Mouse (Mus musculus) layer of hippocampus, adult 9-10 months (tissue): Measurements from ENCODE around the gene Lpp.

Experiments
- DNase-seq: peaks from one replicate; pipeline ENCODE4 v3.0.0; 2022; ENCODE audit warnings: low spot score

The Lpp gene

GRCm38 (mm10) chr16:24435115-24435553 is 41.8 kb downstream of the Lpp start:
- DNase-seq = no peak

DNA sequence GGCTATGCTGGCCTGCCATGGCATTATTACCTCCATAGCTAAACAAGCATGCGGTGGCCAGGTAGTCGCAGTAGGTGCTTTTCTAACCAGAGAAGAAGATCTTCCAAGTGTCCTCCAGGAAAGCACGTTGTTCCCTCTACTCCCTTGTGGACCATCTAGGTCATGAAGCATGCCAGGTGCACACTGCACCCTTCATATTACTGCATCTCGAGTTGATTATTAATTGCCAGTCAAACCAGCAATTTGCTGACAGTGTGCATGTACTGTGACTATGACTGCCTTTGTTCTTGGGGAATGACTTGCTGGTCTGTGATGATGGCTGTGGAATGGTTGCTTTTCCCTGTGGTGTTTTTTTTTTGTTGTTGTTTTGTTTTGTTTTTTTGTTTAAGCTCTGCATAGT is 45.1 kb downstream of the Lpp start:
- DNase-seq = no peak

- DNase-seq = no peak
Observed at GRCm38 (mm10) chr16:24441338-24441737, 48.0 kb downstream of the Lpp start.

DNA sequence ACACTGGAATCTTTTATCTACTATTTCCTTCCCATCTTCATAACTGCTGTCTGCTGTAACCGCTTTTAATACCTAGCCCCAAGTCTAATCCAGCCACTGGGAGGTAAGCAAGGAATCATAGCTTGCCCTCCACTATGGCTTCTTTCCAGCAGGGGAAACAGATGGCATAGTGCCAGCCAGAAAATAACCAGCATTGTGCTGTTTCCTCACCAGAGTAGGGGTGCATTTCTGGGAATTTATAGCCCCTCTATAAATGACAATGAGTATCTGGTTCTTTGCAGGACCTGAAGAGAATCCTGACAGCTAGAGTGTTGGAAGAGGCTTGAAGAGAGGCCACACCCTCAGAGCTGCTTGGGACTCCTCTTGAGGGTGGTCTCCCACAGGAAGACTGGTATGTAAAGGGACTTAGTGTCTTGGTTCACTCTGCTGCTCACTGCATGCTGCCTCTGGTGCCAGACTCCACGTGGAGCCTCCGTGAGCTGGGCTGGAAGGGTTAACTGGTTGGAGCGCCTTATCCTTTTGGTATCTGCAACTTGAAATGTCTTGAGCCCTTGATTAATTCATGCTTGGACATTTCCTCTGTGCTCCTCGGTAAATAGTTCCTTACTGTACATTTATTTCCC is 49.3 kb downstream of the Lpp start:
- DNase-seq = no peak

DNA sequence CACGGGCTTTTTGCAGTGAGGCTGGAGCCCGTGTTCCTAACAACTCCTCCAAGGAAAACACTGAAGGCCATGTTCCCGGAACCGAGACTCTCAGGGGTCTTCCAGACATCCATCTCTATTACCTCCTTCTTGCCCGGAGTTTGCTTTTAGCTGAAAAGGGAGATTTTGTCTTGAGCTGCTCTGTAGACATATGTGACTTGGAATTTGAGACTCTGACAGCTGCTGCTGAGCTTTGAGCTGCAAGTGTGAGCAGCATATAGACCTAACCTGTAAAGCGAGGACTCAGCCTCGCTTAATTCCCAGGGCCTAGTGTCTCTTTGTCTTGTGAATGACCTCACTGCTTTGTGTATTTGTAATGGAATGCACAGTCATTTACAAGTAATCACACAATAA is 49.8 kb downstream of the Lpp start:
- no peak for DNase-seq

DNA sequence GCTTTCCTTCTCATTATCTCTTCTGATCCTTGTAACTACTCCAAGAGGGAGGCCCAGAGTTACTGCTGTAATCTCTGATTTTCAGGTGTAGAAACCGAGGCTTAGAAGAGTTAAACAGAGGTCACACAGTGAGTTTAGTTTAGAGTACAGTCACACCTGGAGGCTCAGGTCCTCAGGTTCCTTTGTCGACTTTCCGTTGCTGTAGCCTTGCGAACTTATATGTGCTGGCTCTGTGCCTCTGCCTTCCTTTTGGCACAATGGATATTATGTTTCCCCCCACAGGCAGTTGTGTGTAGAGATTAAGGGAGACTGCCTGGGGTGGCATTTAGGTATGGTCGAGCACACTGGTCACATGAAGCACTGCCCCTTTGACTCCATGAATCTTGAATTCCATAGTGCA is 50.2 kb downstream of the Lpp start:
- DNase-seq = no peak

DNA sequence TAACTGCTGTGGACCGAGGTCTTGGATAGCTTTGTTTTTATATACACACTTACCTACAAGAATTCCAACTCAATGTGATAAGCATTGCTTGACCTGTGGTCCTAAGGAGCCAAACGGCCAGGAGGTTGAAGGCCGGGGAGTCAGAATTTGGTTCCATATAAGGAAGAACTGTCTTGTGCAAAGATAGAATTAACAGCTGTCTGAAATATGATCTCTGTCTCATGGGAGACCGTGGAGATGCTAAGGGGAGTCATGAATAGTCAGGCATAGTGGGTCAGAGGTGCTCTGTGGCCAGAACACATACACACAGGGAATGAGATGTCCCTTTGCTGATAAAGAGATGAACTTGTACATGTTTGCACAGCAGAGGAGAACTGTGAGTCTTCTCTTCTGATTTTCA is 51.5 kb downstream of the Lpp start:
- DNase-seq = no peak

DNA sequence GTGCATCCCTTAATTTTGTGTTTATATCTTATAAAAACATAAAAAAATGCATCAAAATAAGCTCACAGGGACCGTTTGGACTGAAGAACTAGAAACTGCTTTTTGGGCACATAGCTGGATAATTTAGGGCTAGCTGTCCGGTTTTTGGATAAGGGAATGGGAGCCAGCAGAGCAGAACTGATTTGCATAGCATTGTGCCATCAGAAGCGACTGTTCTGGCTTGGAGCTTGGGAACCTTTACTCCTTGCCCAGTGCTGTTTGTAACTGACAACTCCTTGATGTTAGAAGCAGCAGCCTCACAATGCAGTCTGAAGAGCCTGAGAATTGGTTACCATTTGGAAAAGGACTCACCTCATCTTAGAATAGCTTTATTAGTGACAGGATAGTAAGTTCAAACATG is 52.2 kb downstream of the Lpp start:
- DNase-seq = no peak

- DNase-seq = no peak
Observed at GRCm38 (mm10) chr16:24446449-24446848, 53.1 kb downstream of the Lpp start.

DNA sequence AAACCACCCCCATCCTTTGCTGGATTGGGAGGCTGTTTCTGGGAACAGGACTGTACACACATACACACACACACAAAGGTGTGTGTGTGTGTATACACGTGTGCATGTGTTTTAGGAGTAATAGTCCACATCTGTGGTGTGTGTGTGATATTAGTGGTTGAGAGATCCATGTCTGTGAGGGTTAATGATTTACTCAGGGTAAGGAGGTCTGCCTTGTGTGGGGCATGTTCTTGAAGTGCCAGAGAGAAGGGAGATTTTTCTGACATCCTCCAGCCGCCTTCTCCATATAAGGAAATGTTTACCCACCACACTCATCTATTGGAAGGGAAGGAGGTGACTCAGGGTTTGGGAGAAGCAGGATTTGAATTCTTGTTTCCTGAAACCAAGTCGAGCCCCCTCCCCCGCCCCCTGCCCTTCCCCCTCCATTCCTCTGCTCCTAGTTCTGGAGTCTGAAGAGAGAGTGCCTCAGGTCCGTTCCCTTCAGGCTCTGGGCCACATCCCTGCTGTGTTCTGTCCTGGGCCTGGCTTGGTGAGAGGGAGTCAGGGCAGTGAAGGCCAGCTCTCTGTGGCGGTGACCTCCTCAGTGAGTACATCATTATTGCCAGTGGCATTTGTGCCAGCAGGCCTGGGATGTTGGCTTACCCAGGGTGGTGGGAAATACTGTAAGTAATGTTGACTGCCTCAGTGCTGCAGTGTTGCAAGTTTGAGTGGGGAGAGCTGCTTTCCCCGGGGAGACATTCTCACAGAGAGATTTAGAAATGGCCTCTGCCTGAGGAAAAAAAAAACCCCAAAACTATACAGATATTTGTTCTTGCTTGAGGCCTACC is 54.6 kb downstream of the Lpp start:
- no peak for DNase-seq

GRCm38 (mm10) chr16:24448493-24448845 is 55.2 kb downstream of the Lpp start:
- no peak for DNase-seq

DNA sequence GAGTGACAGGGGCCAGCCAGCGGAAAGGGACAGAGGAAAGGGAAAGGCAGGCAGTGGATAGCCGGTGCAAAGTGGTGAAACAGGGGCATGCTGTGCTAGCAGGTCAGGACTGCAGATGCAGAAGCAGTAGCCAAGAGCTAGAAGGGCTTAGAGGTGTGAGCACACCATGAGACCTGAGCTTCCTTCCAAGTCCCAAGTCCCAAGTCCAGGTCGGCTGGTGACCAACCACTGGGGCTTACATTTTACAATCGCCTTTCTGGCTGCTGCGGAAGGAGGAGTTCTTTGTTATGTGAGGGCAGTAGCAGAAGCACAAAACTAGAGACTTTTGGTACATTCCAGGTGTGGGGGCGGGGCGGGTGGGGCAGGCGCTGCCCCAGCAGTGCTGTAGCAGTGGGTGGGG is 56.5 kb downstream of the Lpp start:
- no peak for DNase-seq

DNA sequence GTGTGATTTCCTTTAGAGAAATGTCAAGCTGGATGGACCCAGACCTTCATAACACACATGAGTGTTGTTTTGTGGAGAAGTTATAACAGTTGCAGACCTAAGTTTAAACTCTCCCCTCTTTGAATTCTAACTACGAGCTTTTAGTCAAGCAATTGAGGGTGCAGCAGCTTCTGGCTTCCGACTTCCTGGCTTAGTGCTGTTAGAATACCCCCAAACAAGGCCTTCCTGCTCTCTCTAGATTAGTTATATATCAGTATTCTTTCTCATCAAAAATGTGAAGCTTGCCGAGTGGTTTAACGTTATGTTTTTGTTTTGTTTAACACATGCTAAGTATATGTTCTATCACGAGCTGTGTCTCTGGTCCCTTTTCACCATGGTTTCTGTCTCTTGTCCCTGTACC is 56.9 kb downstream of the Lpp start:
- DNase-seq = no peak

DNA sequence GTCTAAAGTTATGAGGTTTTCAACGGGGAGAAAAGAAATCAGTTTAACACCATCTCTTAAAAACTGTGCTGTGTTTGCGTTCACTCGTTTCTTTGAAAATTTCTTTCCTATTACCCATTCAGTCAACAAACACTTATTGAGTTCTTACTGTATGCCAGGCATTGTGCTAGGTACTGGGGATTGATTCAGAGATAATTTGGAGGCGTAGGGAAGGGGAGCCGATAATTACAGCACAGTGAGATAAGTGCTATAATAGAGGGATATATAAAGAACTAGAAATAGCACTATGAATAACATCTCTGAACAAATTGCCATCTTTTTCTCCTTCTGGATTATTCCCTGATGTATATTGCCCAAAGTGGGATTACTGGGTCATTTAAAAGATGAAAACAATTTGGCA is 57.8 kb downstream of the Lpp start:
- no peak for DNase-seq

DNA sequence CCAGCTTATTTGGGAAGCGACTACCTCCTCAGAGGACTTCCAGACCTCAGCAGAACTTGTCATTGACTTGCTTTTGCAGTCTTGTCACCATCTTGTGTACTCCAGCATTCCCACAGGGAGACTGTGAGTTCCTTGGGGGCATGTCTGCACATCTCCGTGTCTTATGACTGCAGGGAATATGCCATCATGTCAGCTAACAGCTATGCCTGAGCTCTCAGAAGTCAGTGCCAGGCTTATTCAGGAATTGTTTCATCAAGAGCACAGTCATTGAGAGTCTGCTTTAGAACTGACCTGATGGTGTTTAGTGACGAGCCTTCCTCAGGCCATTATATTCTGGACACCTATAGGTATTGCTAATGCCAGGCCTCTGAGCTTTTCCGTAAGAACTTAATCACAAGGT is 60.2 kb downstream of the Lpp start:
- DNase-seq = no peak

GRCm38 (mm10) chr16:24454493-24454892 is 61.2 kb downstream of the Lpp start:
- DNase-seq = no peak

DNA sequence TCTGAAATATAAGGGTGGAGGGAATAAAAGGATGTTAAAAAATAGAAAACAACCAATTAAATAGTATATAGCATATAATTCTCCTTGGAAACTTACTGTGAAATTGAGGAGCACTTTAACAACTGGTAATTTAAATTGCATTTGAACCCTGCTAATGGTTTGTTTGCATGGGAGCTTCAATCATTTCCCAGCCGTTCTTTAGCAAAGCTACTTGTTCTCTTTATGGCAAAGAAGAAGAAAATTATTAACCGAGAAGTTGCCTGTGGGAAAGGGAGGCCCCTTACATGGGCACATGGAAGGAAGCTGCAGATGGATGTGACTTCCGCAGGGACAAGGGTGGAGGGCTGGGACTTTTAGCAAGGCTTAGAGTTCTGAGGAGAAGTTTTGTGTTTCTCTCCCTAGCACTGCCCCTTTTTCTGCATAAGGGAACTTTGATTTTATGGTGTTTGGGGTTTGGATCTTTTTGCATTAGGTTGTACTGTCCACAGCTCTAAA is 62.1 kb downstream of the Lpp start:
- DNase-seq = no peak

DNA sequence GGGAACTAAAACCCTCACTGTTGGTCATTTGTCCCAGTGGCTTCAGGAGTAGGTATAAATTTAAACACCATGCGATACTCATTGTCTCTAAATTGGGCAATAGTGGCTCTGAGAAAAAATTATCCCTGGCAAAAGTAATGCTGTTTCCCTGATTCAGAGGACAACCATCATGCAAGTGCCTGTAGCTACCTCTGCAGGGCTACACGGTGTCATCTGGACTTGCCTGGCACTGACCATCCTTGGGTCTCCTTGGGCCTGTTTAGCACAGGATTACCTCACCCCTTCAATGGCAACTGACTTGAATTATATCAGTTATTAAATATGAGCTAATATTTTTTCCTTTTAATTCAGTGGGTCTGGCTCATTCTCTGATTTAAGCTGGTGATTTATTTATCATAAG is 70.5 kb downstream of the Lpp start:
- no peak for DNase-seq

GRCm38 (mm10) chr16:24464436-24464835 is 71.1 kb downstream of the Lpp start:
- DNase-seq = no peak

DNA sequence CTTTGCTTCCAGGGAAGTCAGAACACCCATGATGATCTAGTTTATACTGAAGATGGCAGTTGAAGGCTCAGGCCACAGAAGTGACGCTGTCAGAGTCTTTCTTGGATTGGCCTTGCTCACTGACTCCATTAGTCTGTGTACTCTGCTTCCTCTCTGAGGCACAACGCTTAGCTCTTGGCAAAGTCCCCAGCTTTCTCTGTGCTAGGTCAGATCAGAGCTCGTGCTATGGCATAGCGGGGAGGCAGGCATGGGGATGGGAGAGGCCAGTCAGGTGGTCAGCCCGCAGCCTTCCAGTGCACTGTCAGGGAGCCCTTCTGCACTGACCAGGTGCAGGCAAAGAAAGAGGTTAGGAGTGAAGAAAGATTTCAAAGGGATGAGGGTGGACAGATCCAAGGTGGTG is 72.3 kb downstream of the Lpp start:
- no peak for DNase-seq

GRCm38 (mm10) chr16:24467544-24468290 is 74.4 kb downstream of the Lpp start:
- no peak for DNase-seq

GRCm38 (mm10) chr16:24469313-24469712 is 76.0 kb downstream of the Lpp start:
- DNase-seq = no peak

DNA sequence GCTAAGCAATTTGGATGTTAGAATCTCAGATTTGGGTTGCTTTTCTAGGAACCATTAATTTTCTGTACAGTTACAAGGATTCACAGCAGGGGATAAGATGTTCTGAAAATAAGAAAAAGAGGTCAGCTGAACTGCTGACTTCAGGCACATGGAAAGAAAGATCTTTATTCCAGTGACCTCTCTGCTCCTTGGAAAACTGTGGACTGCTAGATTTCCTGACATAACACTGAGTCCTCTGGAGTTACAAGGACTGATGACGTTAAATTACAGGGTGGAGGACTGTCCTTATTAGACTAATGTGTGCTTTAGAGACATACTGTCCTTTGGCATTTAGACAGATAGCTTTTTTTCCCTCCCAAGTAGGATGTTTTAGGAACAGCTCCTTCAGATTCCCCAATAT is 77.3 kb downstream of the Lpp start:
- DNase-seq = no peak
